Mouse (Mus musculus): ENCODE measurements at regions not wholly inside any gene's neighbourhood (a gene's known extent, or its start where the extent isn't known, plus 50 kb on each side); places are given as distances from the start of the nearest gene placed in this dataset.

DNA sequence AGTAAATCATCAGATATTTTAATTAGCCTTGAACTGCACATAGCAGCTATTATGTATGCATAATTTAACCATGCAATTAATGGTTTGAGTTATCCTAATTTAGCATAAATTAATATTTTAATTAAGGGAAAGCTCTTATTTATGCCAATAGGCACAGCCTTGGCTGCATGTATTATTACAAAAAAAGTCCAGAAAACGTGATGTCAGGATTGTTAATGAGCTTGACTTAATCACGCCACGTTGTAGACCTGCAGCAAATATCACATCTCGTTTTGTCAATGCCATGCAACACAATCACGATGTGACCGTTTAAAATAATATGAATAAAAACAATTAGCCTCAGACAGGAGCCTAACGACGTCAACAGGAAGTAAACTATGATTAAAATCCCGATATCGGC is 189.9 kb downstream of the Plk2 start:
- DNase-seq (ENCODE audit: low spot score), result no peak

DNA sequence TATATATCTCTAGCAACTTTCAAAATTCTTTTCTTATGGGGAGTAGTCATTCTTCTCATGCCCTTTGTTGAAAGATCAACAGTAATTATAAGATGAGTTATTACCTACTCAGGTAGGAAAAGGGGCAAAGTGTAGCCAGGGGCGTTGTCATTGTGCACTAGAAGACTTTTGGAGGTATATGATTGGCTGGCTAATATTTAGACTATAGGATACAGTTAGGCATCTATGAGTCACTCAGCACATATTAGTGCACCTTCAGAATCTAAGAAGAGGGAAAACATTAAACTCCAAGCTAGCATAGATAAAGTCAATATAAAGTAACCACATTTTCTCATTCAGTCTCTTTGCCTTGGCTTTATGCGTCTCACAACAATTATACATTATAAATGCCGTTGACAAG is 199.8 kb downstream of the Plk2 start:
- no peak for DNase-seq (ENCODE audit: low spot score)

DNA sequence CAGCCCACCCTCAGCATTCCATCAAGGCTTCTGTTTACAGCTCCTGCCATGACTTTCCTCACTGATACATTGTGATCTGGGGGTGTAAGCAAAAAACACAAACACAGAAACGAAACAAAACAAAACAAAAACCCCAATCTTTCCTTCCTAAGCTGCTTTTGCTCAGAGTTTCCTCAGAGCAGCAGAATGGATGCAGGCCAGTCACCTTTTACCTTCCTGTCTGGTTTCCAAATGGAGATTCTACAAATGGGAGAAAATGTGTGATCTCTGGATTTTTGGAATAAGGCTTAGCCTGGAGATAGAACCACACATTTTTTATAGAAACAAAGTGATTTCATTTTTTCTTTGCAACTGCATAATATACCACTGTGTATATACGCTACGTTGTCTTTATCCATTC is 204.8 kb downstream of the Plk2 start:
- no peak for DNase-seq (ENCODE audit: low spot score)

DNA sequence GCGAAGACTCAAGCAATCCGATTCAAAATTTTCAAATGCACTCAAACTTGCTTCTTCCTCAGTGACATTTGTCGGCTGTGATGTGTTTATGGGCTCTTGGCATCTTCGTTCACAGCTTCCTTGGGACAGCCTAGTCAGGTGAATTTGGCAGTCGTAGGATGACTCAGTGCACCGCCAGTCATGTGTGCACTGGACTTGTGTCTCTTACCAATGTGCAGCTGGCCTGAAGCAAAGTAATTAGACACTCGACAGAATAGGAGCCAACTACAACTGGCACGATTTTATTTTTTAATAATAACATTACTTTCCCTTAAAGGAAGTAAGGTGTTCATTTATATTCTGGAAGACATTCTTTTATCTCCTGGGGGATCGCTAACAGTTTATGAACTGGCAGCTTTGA is 205.5 kb downstream of the Plk2 start:
- DNase-seq (ENCODE audit: low spot score), result no peak

DNA sequence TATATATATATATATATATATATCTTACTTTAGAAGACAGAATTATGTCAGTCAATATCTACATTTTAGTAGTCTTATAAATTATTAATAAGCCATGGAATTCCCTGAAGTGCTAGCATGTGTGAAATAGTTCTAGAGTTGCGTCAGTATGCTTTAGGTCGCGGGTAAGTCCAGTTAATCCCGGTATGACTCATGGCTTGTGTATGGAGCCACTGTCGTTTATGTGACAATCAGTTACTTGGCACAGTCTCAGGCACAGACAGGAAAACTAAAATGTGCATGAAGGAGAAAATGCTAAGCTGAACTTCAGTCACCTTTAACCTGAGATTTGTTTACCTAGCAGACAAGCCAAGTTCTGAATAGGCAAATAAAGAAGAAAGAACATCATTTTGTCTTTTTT is 206.5 kb downstream of the Plk2 start:
- DNase-seq (ENCODE audit: low spot score), result no peak

DNA sequence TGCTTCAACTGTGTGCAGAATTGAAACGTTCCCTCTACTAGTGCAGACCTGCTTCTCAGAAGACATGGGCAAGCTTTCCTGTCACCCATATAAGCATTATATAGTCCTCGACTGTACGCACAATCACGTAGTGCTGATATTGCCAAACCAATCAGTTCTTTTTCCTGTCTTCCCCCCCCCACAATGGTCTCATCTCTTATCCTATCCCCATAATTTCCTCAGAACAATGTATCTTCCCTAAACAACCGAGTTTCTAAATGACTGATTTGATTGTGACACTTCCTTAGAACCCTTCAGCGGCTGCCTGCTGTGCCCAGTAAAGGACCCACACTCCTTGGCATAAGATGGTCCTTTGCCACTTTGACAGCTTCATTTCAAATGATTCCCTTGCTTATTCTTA is 207.0 kb downstream of the Plk2 start:
- DNase-seq (ENCODE audit: low spot score), result no peak

DNA sequence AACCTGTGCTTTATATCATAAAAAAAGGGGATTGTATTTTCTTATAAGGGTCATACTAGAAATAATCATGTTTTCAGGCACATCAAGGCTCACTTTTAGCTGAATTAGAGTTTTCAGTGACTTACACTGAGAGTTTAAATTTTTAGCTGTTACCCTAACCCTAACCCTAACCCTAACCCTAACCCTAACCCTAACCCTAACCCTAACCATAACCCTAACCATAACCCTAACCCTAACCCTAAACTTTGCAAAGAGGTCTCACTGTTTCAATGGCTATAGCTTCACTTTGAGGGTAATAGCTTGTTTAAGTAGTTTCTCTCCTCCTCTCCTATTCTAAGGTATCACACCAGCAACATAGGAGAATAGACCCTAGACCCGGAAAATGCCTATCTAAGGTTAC is 208.0 kb downstream of the Plk2 start:
- DNase-seq (ENCODE audit: low spot score), result no peak

DNA sequence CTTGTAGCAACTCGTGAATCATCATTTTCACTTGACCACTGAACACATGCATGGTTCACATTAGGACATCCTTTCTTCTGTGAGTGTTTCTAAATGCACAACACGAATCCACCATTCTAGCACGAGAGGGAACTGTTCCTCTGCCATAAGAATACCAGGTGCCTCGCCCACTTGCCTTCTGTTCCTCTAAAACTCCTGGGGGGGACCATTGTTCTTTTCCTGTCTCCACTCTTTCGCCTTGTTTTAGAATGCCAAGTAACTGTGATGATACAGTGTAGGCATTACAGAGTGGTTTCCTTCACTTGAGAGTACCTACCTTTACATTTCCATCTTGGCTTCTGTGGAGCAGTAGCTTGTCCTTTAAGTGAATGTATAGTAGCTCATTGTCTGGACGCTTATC is 224.2 kb downstream of the Plk2 start:
- DNase-seq (ENCODE audit: low spot score), result no peak

DNA sequence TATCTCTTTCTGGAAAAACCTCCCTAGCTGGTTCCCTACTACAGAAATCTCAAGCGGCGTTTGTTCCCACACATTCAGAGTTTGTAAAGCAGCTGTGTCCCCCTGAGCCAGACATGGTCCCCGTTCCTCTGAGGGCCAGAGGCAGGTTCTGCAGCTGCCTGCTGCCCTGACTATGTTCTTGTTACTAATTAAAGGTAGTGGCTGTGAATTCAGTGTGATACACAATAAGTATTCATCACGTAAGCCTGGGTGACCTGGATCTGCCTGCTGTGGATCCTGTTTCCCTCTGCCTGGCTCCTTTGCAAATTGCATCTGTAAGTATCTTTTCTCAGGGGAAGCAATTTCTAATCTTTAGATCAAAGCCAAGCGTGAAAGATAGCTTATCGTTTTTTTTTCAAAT is 232.3 kb downstream of the Plk2 start:
- no peak for DNase-seq (ENCODE audit: low spot score)

DNA sequence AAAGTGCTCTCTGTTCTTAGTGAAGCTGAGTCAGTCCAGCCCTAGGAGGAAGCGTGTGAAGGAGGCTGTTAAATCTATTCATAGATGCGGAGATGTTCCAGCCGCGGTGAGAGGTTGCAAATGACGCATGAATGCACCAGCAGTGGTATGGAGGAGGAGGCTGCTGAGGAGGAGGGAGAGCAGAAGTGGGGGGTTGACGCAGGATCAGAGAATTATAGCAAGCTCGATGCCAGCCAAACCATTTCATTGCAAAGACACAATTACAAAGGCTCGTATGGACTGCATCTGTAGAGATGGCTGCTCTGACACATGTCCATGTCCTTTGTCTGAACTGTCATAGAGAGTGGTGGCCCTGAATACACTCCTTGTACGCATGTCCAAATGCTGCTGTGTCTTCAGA is 232.9 kb downstream of the Plk2 start:
- DNase-seq (ENCODE audit: low spot score), result no peak

DNA sequence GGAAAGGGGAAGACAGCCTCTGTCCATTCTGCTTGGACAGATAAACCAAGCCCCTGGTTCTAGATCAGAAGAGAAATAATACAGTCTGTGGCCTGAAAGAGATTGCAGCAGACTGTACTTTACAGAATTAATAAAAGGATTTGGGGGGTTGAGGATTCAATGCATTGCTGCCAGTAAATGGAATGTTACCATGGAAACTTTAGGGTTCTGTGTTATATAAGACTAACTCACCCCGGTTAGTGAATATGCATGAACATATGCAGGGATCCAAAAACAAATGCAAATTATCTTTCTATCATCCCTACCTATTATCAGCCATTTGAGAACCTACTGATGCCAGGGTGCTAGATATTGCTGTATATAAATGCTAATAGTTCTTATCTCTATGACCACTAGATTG is 233.4 kb downstream of the Plk2 start:
- DNase-seq (ENCODE audit: low spot score), result no peak

DNA sequence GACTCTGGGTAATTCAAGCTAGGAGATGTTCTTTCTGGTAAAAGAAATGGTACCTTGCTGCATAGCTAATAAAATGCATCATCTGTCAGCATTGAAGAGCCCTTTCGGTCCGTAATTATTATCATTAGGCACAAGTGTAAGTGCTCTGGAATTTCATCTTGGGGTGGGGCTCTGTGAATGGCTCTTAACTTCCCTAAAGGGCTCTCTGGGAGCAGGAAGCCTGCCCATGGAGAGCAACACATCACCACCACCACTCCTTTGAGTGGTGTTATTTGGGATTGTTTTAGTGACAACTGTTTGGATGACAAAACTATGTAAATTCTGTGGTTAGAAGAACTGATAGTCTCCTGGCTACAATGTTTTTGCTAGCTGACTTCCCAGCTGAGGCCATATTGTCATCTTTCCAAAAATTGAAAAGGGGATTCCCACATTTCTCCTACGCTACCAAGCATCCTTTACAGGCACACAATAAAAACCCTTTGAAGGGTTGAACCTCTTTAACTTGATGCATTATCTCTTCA is 238.5 kb downstream of the Plk2 start:
- DNase-seq (ENCODE audit: low spot score), result no peak

DNA sequence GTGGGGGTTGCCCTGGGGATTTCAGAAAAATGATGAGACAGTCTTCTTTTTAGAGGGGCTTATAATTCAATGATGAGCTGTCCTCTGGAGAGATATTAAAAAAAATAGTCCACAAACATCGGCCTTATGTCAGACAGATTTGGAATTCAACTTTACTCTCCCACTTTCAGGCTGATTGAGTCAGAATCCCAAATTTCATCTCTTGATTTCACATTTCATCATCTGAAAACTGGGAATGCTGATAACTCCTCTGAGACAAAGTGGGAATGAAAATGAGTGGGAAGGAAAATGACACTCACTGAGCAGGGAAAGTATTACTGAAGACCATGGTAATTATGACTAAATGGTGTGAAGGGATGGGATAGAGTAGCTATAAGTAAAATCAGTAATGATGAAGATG is 239.1 kb downstream of the Plk2 start:
- DNase-seq (ENCODE audit: low spot score), result no peak

DNA sequence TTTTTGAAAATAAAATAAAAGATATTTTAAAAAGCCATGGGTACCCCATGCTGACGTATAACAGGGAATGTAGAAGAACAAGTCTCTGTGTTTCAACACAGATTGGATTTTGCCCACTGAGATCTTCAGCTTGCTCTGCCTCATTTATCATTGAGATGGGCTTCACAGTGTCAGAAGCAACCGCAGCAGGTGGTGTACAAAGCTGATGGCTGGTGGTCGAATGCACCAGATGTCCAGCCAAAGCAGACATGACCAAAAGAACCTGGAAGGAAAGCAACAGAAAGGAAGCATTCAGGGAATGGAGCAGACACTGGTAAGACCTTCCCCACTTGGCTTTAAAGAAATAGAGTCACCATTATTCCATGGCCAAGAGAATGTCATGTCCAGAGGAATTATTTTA is 247.9 kb downstream of the Plk2 start:
- no peak for DNase-seq (ENCODE audit: low spot score)

DNA sequence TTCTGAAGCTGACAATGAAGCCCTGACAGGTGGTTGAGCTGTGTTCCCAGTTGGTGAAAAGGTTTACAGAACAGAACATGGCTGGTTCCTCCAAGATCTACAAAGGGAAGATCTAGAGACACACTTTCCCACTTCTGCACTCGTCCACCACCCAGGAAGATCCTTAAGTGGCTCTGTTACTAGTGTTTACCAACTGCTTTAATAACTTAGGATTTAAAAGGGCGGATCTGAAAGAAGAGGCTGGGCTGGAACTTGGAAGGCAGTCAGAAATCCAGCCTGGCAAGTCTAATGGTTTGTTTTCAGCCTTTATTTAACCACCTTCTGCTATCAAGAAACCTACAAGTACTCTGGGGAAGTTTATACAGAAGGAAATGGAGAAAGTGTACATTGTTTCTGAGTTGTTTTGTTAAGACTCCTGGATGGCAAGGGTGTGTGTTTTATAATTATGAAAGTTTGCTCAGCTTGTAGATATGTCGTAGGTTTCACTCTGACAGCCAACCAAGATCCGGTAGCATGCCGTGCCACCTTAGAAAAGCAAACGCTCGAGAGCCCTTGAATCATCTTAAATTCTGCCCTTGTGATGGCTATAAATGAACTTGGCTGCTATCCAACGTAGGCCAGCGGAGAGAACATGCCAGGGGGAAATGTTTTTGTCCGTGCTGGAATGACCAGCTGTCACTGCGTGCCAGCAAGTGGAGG is 248.5 kb downstream of the Plk2 start:
- no peak for DNase-seq (ENCODE audit: low spot score)

DNA sequence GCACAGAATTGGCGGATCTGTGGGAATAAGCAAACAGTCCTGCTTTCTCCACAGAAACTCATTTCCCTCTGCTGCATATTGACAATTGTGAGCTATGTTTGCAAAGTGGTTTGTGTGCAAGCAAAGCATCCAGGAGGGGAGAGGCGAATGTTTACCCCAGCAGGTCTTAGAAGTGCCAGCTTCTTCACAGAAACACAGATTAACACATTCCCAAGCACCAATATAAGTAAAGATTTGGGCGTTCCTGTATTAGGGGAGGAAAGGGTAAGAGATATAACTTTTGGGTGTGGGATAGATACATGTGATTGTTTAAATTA is 249.0 kb downstream of the Plk2 start:
- DNase-seq (ENCODE audit: low spot score), result no peak

DNA sequence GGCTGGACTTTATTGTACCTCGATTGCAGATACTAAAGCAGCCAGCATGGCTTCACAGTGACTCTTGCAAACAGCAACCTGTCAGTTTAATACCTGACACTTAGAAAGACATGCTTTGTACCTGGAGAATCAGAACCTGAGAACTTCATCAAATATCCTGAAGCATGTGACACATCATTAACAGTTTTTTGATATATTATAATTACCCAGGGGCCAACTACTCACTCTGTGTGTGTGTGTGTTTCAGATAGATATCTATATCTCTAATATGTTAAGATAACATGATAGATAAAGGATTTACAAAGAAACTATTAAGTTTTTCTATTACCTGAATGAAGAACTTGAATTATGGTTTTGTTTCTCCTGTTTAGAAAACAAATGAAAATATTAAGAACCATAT is 254.5 kb downstream of the Plk2 start:
- no peak for DNase-seq (ENCODE audit: low spot score)

DNA sequence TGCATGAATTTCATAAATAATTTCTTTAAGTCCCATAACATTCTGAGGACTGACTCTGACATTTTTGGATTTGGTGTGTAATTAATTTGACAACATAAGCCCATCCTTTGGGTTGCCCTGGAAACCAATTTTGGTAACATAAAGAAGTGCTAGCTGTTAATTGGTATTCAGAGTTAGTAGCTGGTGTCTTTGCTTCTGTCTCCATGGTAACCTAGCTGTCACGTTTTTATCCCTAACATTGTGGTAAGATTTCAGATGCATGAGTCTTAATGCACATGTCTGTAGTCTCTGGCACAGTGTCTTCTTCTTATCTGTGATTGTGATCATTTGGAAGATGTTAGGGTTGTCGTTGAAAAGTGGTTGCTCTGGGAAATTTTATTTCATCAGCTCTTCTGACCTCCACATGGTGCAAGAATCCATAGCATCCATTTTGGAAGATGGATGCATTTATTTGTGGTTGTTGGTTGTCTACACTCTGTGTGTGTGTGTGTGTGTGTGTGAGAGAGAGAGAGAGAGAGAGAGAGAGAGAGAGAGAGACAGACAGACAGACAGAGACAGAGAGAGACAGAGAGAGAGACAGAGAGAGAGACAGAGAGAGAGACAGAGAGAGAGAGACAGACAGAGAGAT is 255.1 kb downstream of the Plk2 start:
- DNase-seq (ENCODE audit: low spot score), result no peak

DNA sequence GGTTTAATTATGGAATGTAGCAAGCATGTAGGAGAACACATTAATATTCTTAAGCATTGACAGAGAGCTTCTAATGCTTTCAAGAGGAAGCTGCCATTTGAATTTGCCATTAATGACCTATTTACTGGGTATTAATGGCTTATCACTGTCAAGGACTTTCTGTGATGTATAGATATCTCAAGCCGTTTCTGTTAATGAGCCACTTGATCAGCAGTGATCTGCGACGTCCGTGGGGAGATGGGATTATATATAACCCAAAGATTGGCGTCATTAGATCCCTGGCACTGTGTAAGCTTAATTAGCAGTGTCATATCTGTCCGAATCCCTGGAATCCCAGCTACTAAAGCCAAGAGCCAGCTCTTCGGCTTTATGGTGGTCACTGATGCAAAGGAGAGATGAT is 257.4 kb downstream of the Plk2 start:
- no peak for DNase-seq (ENCODE audit: low spot score)

DNA sequence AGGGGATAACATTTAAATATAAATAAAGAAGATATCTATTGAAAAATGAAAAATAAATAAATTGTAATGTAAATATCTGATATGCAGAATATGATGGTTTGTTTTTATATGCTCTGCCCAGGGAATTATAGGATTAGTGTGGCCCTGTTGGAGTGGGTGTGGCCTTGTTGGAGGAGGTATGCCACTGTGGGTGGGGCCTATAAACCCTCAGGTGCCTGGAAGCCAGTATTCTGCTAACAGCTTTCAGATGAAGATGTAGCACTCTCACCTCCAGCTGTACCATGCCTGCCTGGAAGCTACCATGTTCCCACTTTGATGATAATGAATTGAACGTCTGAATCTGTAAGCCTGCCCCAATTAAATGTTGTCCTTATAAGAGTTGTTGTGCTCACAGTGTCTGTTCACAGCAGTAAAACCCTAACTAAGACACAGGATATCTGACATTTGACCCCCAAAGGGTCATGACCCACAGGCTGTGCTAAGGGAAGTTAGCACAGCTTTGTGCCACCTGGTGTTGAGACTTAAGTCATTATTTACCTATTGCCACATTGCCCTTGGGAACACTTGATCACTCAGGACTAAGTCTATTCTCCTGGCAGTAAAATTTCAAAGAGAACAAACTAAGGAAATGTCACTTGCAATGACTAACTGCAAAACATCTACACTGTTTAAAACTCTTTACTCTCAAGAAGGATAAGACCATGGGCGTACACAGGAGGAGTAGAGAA is 270.4 kb downstream of the Plk2 start:
- no peak for DNase-seq (ENCODE audit: low spot score)

DNA sequence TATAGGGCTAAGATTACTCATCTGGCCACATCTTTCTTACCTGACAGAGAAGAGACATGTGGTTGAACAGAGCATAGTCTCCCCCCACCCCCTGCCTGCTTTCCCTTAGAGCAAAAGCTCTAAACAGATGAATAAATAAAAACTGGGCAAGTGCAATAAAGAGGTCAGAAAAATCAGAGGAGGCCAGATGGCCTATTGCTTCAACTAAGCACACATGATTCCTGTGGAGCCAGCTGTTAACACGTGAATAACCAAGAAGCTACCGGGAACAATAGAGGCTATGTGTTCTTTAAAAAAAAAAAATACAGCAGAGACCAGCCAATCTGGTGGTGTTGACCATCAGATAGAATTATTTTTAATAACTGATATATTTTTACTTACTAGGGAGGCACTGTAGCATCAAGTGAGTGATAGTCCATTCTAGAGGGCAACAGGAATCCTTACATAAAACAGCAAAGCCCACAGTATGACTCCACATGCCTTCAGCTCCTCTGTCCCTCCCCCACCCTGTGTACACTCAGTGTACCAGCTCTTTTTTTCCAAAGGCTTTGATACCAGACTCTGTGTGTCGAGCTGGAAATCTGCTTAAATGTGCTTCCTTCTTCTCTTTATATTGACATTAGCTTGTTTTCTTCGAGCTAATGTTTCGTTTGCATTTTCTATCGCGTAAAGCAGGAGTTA is 272.6 kb downstream of the Plk2 start:
- DNase-seq (ENCODE audit: low spot score), result no peak

DNA sequence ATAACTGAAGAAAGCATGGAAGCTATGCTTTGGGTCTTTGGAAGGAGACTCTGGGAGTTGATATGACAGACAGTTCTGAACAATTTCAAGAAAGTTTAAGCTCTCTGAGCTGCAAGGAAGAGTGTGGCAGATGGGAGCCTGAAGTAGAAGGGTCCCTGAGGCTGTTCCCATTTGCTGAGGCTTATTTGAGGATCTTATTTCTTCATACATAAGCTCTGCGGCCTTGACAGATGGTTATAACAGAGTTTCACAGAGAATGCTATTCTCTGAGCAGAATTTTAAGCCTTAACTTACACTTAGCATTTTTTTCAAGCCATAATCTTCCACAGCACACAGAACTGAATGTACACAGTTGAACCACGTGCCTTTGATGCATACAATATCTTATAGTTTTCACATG is 278.7 kb downstream of the Plk2 start:
- no peak for DNase-seq (ENCODE audit: low spot score)

Measured in testis, postnatal 14 days (tissue).